Mouse (Mus musculus) limb, embryonic 14.5 days (tissue): ENCODE data around the gene Igdcc4. TPM values are rescaled to one million over a fixed set of nuclear protein-coding genes. Genes with fewer than 3 reads are reported as not detected.

ENCODE experiments used
- ATAC-seq: fragments of 200-750 bp; cut with Nextera tagmentation; 2 replicates; pipeline ENCODE4 v1.8.0; 2017; ENCODE audit warnings: low read depth, moderate number of reproducible peaks, moderate TSS enrichment; ENCODE audit not compliant: low FRiP score
- DNase-seq: peaks from one replicate; pipeline ENCODE4 v3.0.0-alpha.2; 2015; ENCODE audit warnings: low spot score
- H3K27ac ChIP-seq: fragments of 300-500 bp; sonication (generic); replicated peaks from 2 replicates; pipeline ENCODE4 v1.5.1; 2014; ENCODE audit warnings: low read depth, mild to moderate bottlenecking, low read length, moderate library complexity, mixed read lengths
- H3K27me3 ChIP-seq: fragments of 300-500 bp; sonication (generic); 2 replicates; pipeline ENCODE4 v1.6.1; 2014; ENCODE audit warnings: low read length, mixed read lengths; ENCODE audit not compliant: control insufficient read depth, insufficient read depth
- H3K36me3 ChIP-seq: fragments of 300-500 bp; sonication (generic); 2 replicates; pipeline ENCODE4 v1.6.1; 2014; ENCODE audit warnings: mild to moderate bottlenecking, low read length, moderate library complexity, mixed read lengths; ENCODE audit not compliant: control insufficient read depth, insufficient read depth
- H3K4me1 ChIP-seq: fragments of 300-500 bp; sonication (generic); 2 replicates; pipeline ENCODE4 v1.6.1; 2014; ENCODE audit warnings: antibody characterized with exemption, low read length, mixed read lengths; ENCODE audit not compliant: control insufficient read depth, insufficient read depth
- H3K4me2 ChIP-seq: fragments of 300-500 bp; sonication (generic); replicated peaks from 2 replicates; pipeline ENCODE4 v1.6.1; 2014; ENCODE audit warnings: low read depth, mild to moderate bottlenecking, low read length, moderate library complexity; ENCODE audit not compliant: severe bottlenecking
- H3K4me3 ChIP-seq: fragments of 300-500 bp; sonication (generic); replicated peaks from 2 replicates; pipeline ENCODE4 v1.5.1; 2014; ENCODE audit warnings: low read length
- H3K9ac ChIP-seq: fragments of 300-500 bp; sonication (generic); 2 replicates; pipeline ENCODE4 v1.6.1; 2014; ENCODE audit warnings: mild to moderate bottlenecking, low read depth, low read length, moderate library complexity; ENCODE audit not compliant: severe bottlenecking
- H3K9me3 ChIP-seq: fragments of 300-500 bp; sonication (generic); 2 replicates; pipeline ENCODE4 v1.6.1; 2016; ENCODE audit warnings: low read length; ENCODE audit not compliant: control insufficient read depth
- POLR2A ChIP-seq: fragments of 200-500 bp; IDR thresholded peaks from 2 replicates; pipeline ENCODE4 v1.8.0; 2012; ENCODE audit warnings: inconsistent platforms, mild to moderate bottlenecking, moderate library complexity, borderline replicate concordance; ENCODE audit not compliant: insufficient read depth, insufficient read length; ENCODE audit errors: extremely low read depth
- WGBS: fragments of 180-500 bp; shearing (Covaris S2); extraction: QIAGEN DNeasy Blood & Tissue Kit; methylation state at CpG from one replicate; pipeline ENCODE4 v1.1.7; 2014; 5-methylcytosine and 5-hydroxymethylcytosine counted together
- polyA plus RNA-seq, 2 experiments: library from polyadenylated mRNA; depleted of rRNA in 1 of 2; stranded (reverse) in 1 of 2; unstranded in 1 of 2; fragments of >200 nt; fragmentation: Nextera tagmentation in 1 of 2; extraction: Ambion mirVana in 1 of 2; gene quantifications; 2 replicates each; pipeline versions ENCODE4 v1.2.1 to v1.2.3; 2012 to 2014

Igdcc4 gene
- polyA plus RNA-seq, 2 experiments: 47.5 to 71.0 TPM

DNA sequence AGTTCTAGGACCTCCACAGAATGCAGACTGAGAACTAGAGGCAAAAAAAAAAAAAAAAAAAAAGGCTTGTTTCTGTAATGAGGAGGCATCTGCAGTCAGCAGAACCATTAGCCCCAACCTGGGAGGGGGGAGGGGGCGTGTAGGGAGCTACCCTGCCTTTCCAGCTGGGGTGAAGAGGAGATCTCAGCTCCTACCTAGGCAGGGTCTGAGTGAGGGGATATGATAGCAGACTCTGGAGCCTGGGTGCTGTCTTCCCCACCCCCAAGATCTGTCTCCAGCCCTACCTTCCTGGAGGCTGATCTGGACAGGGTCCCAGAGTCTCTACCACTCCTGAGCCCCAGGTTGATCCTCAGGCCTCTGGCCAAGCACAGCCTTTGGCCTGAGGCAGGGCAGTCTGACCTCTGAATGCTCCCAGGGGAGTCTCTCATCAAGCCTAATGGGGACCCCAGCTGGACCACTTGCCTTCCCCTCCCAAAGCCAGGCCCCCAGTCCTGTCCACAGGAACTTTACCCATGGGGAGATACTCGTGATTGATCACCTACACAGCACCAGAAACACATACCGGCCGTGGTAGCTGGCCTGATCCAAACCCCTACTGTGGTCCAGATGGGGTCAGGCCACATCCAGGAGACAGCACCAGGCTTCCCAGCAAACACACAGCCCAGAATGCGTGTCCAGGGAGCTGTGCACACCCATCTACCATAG, 74.1 kb downstream of the Igdcc4 start:
- H3K4me3 ChIP-seq: no peak overlapping the region
- no peak for TF ChIP-seq POLR2A
- ATAC-seq: no peak
- no peaks in the 10 kb centered on the region for H3K36me3 ChIP-seq
- H3K9ac ChIP-seq: no peak overlapping the region
- H3K27ac ChIP-seq: no peak overlapping the region
- H3K9me3 ChIP-seq: no peaks in the 10 kb centered on the region
- H3K27me3 ChIP-seq: peaks cover 29% of the 10 kb centered on the region
- 24% methylated on average over 5 of the region's 5 CpGs for WGBS
- H3K4me1 ChIP-seq: peaks cover 14% of the 10 kb centered on the region
- no peak overlapping the region for H3K4me2 ChIP-seq
- DNase-seq: no peak

DNA sequence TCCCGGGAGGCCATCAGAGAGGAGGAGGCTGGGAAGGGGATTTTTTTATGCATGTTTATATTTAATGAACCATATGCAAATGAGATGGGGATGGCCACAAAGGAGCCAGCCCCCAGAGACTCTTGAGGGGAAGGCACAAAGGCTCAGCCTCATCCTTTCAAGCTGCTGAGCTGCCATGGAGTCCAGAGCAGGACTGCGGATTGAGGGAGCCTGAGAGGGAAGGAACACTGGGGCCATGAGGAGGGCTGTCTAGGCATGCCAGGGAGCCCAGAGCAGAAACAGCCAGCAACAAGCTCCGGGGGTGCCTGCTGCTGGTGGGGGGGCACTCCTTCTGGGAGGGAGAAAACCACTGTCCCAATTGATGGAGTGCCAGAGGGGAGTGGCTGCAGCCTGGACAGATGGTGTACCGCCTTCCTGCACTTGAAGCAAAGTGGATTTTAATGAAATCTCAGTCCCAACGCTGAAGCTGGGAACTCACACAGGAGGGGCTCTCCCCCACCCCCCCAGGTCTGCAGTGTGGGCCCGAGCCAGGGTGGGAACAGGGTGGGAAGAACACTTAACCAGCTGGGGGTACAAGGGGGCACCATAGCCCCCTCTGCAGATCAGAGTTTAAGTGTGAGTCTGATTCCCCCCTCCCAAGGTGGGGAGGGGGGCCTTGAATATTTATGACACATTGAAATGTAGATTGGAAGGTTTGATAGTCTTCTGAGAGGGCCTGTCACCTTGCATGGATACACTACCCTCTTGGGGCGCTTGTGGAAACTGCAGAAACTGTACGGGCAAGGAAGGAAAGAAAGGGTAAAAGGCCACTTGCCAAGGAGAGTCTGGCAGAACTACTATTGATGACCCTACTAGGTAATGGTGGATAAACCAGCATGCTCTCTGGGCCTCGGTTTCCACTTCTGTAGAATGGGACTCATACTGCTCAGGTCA, 74.9 kb downstream of the Igdcc4 start:
- Histone ChIP-seq H3K27ac (no peak overlapping the region), H3K36me3 (no peaks in the 10 kb centered on the region), H3K9ac (no peak overlapping the region), H3K4me1 (peaks cover 15% of the 10 kb centered on the region), H3K4me3 (no peak overlapping the region), H3K27me3 (peaks cover 29% of the 10 kb centered on the region), H3K9me3 (no peaks in the 10 kb centered on the region), H3K4me2 (no peak overlapping the region)
- no peak for TF ChIP-seq POLR2A
- 32% methylated on average over 9 of the region's 9 CpGs for WGBS
- DNase-seq (no peak), ATAC-seq (no peak)

DNA sequence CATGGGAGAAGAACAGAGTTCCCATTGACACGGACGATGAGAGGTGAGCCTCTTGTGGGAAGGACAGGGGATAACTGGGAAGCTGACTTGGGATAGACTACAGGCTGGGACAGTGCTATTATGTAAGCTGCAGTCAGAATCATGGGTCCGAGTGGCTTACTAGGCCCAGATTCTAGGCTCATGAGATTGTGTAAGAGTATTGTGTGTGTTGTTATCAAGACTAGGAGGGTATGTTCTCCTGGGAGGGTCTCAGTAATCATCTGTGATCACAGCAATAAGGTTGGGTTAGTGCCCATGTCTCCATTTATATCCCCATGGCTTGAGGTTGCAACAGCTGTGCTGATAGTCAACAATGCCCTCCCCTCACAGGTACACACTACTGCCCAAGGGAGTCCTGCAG, 76.2 kb downstream of the Igdcc4 start:
- Histone ChIP-seq H3K4me1 (peaks cover 15% of the 10 kb centered on the region), H3K4me2 (no peak overlapping the region), H3K36me3 (no peaks in the 10 kb centered on the region), H3K9me3 (no peaks in the 10 kb centered on the region), H3K27ac (no peak overlapping the region), H3K9ac (no peak overlapping the region), H3K4me3 (no peak overlapping the region), H3K27me3 (peaks cover 27% of the 10 kb centered on the region)
- TF ChIP-seq POLR2A: no peak
- WGBS: 69% methylated on average over 3 of the region's 3 CpGs
- DNase-seq (no peak), ATAC-seq (no peak)

DNA sequence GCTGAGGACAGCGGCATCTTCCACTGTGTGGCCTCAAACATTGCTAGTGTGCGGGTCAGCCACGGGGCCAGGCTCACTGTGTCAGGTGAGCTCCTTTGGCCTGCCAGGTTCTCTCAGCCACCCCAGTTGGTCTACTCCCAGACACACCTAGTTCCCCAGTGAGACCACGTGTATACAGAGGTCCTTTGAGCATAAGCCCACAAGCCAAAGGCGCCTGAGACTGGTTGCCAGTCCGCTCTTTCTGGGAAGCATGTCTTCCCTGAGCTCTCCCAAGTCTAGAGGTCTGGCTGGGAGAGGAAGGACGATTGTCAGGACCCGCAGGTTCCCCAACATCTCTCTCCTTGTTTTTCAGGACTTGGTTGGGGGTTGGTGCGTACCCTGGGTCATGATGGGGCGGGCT, 76.6 kb downstream of the Igdcc4 start:
- Histone ChIP-seq H3K4me2 (no peak overlapping the region), H3K27ac (no peak overlapping the region), H3K27me3 (peaks cover 23% of the 10 kb centered on the region), H3K36me3 (no peaks in the 10 kb centered on the region), H3K4me3 (no peak overlapping the region), H3K9me3 (no peaks in the 10 kb centered on the region), H3K9ac (no peak overlapping the region), H3K4me1 (peaks cover 15% of the 10 kb centered on the region)
- ATAC-seq (no peak), DNase-seq (no peak)
- TF ChIP-seq POLR2A: no peak
- WGBS: 62% methylated on average over 10 of the region's 10 CpGs
